Mouse (Mus musculus): ENCODE results near the gene Cd3d. TPM values are rescaled to one million over a fixed set of nuclear protein-coding genes. Genes with fewer than 3 reads are reported as not detected.
"Not testable (repeated sequence)": the region's sequence is repeated elsewhere in the genome, so short reads cannot be mapped to it uniquely, and the experiment has no call there.

Cd3d gene
- polyA plus RNA-seq (2015; fragmentation: Nextera tagmentation; extraction: Ambion mirVana) = not detected in 2 replicates

- no peak for ATAC-seq
- no peak within 1 kb of the TSS for H3K27ac ChIP-seq
- H3K9ac ChIP-seq (replicated peaks) = no peak within 1 kb of the TSS
- no peaks in the 10 kb centered on the region for H3K4me1 ChIP-seq (replicated peaks)
- H3K36me3 ChIP-seq = no peaks in the 10 kb centered on the region
- H3K4me2 ChIP-seq (replicated peaks) = no peak within 1 kb of the TSS
- H3K4me3 ChIP-seq (replicated peaks) = no peak within 1 kb of the TSS
- WGBS = 81% methylated on average over 4 of the region's 4 CpGs
- no peaks in the 10 kb centered on the region for H3K9me3 ChIP-seq
- H3K27me3 ChIP-seq = 0 out of 2 replicates have a peak, but pooled peaks cover 5% of the 10 kb centered on the region
These were observed at the start of gene Cd3d for GRCm38 (mm10) chr9:44981676-44982075. Gene Cd3d, plus strand, starts transcription at chr9:44981786.

GRCm38 (mm10) chr9:44941756-44942155 is 39.8 kb upstream of the Cd3d start:
- Histone ChIP-seq H3K27me3 (no peaks in the 10 kb centered on the region), H3K9ac (replicated peaks) (no peak overlapping the region), H3K36me3 (peaks cover 91% of the 10 kb centered on the region), H3K4me1 (replicated peaks) (no peaks in the 10 kb centered on the region), H3K9me3 (no peaks in the 10 kb centered on the region), H3K4me3 (replicated peaks) (no peak overlapping the region), H3K27ac (no peak overlapping the region), H3K4me2 (replicated peaks) (no peak overlapping the region)
- ATAC-seq = no peak
- 93% methylated on average over 4 of the region's 4 CpGs for WGBS

GRCm38 (mm10) chr9:44942421-44942820 is 39.2 kb upstream of the Cd3d start:
- Histone ChIP-seq H3K27ac (no peak overlapping the region), H3K4me1 (replicated peaks) (no peaks in the 10 kb centered on the region), H3K27me3 (no peaks in the 10 kb centered on the region), H3K4me2 (replicated peaks) (no peak overlapping the region), H3K9me3 (no peaks in the 10 kb centered on the region), H3K36me3 (peaks cover 91% of the 10 kb centered on the region), H3K4me3 (replicated peaks) (no peak overlapping the region), H3K9ac (replicated peaks) (no peak overlapping the region)
- 96% methylated on average over 4 of the region's 4 CpGs for WGBS
- ATAC-seq = no peak

- no peak overlapping the region for H3K4me3 ChIP-seq (replicated peaks)
- H3K36me3 ChIP-seq = peaks cover 96% of the 10 kb centered on the region
- no peaks in the 10 kb centered on the region for H3K27me3 ChIP-seq
- H3K27ac ChIP-seq = no peak overlapping the region
- H3K4me2 ChIP-seq (replicated peaks) = no peak overlapping the region
- no peaks in the 10 kb centered on the region for H3K9me3 ChIP-seq
- no peak for ATAC-seq
- H3K9ac ChIP-seq (replicated peaks) = no peak overlapping the region
- WGBS = 93% methylated on average over 7 of the region's 7 CpGs
- no peaks in the 10 kb centered on the region for H3K4me1 ChIP-seq (replicated peaks)
These were observed 35.3 kb upstream of the Cd3d start for GRCm38 (mm10) chr9:44946185-44946695.

- Histone ChIP-seq H3K27me3 (no peaks in the 10 kb centered on the region), H3K4me3 (replicated peaks) (no peak overlapping the region), H3K36me3 (peaks cover 96% of the 10 kb centered on the region), H3K4me1 (replicated peaks) (no peaks in the 10 kb centered on the region), H3K27ac (no peak overlapping the region), H3K9ac (replicated peaks) (no peak overlapping the region), H3K9me3 (no peaks in the 10 kb centered on the region), H3K4me2 (replicated peaks) (no peak overlapping the region)
- WGBS = 89% methylated on average over 5 of the region's 5 CpGs
- no peak for ATAC-seq
These were observed 33.8 kb upstream of the Cd3d start for GRCm38 (mm10) chr9:44947836-44948235.

- no peak overlapping the region for H3K9ac ChIP-seq (replicated peaks)
- H3K4me3 ChIP-seq (replicated peaks) = no peak overlapping the region
- no peak overlapping the region for H3K27ac ChIP-seq
- H3K36me3 ChIP-seq = peaks cover 94% of the 10 kb centered on the region
- H3K9me3 ChIP-seq = no peaks in the 10 kb centered on the region
- no peak for ATAC-seq
- H3K4me2 ChIP-seq (replicated peaks) = no peak overlapping the region
- H3K27me3 ChIP-seq = no peaks in the 10 kb centered on the region
- H3K4me1 ChIP-seq (replicated peaks) = no peaks in the 10 kb centered on the region
- WGBS = 95% methylated on average over 3 of the region's 3 CpGs
These were observed 27.2 kb upstream of the Cd3d start for GRCm38 (mm10) chr9:44954432-44954831.

- peaks cover 16% of the 10 kb centered on the region for H3K4me1 ChIP-seq (replicated peaks)
- H3K9me3 ChIP-seq = no peaks in the 10 kb centered on the region
- peak within 1 kb of the TSS; percentile 61; the same call in 1 of the 2 replicates for H3K27ac ChIP-seq
- WGBS = 1% methylated on average over 39 of the region's 39 CpGs
- H3K27me3 ChIP-seq = no peaks in the 10 kb centered on the region
- peak; percentile 96 for ATAC-seq
- peaks cover 24% of the 10 kb centered on the region for H3K36me3 ChIP-seq
- H3K4me2 ChIP-seq (replicated peaks) = peak within 1 kb of the TSS; percentile 94
- peak within 1 kb of the TSS; percentile 76 for H3K9ac ChIP-seq (replicated peaks)
- H3K4me3 ChIP-seq (replicated peaks) = peak within 1 kb of the TSS; percentile 69
These were observed 16.3 kb upstream of the Cd3d start, which contains the start of gene Ube4a for GRCm38 (mm10) chr9:44965126-44965832. Gene Ube4a, minus strand, starts transcription at chr9:44965600.

- Histone ChIP-seq H3K27ac (peak overlapping the region; percentile 61; the same call in 1 of the 2 replicates), H3K36me3 (peaks cover 20% of the 10 kb centered on the region), H3K4me1 (replicated peaks) (peaks cover 16% of the 10 kb centered on the region), H3K27me3 (0 out of 2 replicates have a peak, but pooled peaks cover 1% of the 10 kb centered on the region), H3K9me3 (no peaks in the 10 kb centered on the region), H3K4me2 (replicated peaks) (peak overlapping the region; percentile 94), H3K9ac (replicated peaks) (peak overlapping the region; percentile 59), H3K4me3 (replicated peaks) (peak overlapping the region; percentile 69)
- ATAC-seq = peak; percentile 13
- WGBS = 12% methylated on average over 10 of the region's 10 CpGs
These were observed 15.6 kb upstream of the Cd3d start for GRCm38 (mm10) chr9:44965833-44966466.

GRCm38 (mm10) chr9:44966815-44967242 is 14.8 kb upstream of the Cd3d start:
- Histone ChIP-seq H3K36me3 (peaks cover 11% of the 10 kb centered on the region), H3K4me1 (replicated peaks) (peaks cover 16% of the 10 kb centered on the region), H3K9me3 (no peaks in the 10 kb centered on the region), H3K4me3 (replicated peaks) (no peak overlapping the region), H3K27me3 (0 out of 2 replicates have a peak, but pooled peaks cover 2% of the 10 kb centered on the region), H3K9ac (replicated peaks) (no peak overlapping the region), H3K27ac (no peak overlapping the region), H3K4me2 (replicated peaks) (no peak overlapping the region)
- WGBS = 23% methylated on average over 3 of the region's 3 CpGs
- no peak for ATAC-seq

GRCm38 (mm10) chr9:44967763-44968162 is 13.8 kb upstream of the Cd3d start:
- H3K9me3 ChIP-seq; H3K27ac ChIP-seq; H3K4me2 ChIP-seq (replicated peaks); H3K27me3 ChIP-seq; H3K36me3 ChIP-seq; H3K9ac ChIP-seq (replicated peaks); ATAC-seq; H3K4me3 ChIP-seq (replicated peaks): not testable (repeated sequence)
- H3K4me1 ChIP-seq (replicated peaks) = peaks cover 16% of the 10 kb centered on the region
- WGBS = 91% methylated on average over 5 of the region's 5 CpGs

- no peak overlapping the region for H3K9ac ChIP-seq (replicated peaks)
- peaks cover 13% of the 10 kb centered on the region; the same call in 1 of the 2 replicates for H3K27me3 ChIP-seq
- no peak overlapping the region for H3K4me2 ChIP-seq (replicated peaks)
- no peaks in the 10 kb centered on the region for H3K9me3 ChIP-seq
- H3K4me3 ChIP-seq (replicated peaks) = no peak overlapping the region
- no peak for ATAC-seq
- H3K4me1 ChIP-seq (replicated peaks) = peaks cover 12% of the 10 kb centered on the region
- 59% methylated on average over 1 of the region's 1 CpGs for WGBS
- H3K36me3 ChIP-seq = no peaks in the 10 kb centered on the region
- H3K27ac ChIP-seq = no peak overlapping the region
These were observed 12.1 kb upstream of the Cd3d start for GRCm38 (mm10) chr9:44969450-44969849.

- Histone ChIP-seq H3K4me2 (replicated peaks) (no peak overlapping the region), H3K4me3 (replicated peaks) (no peak overlapping the region), H3K9me3 (no peaks in the 10 kb centered on the region), H3K27me3 (peaks cover 16% of the 10 kb centered on the region; the same call in 1 of the 2 replicates), H3K9ac (replicated peaks) (no peak overlapping the region), H3K36me3 (no peaks in the 10 kb centered on the region), H3K27ac (no peak overlapping the region), H3K4me1 (replicated peaks) (no peaks in the 10 kb centered on the region)
- WGBS = 86% methylated on average over 6 of the region's 6 CpGs
- ATAC-seq = no peak
These were observed 3.8 kb upstream of the Cd3d start for GRCm38 (mm10) chr9:44977813-44978212.

Data from midbrain, embryonic 13.5 days (tissue).